Mouse (Mus musculus): Measurements from ENCODE around the gene Hoxd8.
A peak's percentile ranks its signal among the peaks of the same experiment; 100 is the strongest.

DNA sequence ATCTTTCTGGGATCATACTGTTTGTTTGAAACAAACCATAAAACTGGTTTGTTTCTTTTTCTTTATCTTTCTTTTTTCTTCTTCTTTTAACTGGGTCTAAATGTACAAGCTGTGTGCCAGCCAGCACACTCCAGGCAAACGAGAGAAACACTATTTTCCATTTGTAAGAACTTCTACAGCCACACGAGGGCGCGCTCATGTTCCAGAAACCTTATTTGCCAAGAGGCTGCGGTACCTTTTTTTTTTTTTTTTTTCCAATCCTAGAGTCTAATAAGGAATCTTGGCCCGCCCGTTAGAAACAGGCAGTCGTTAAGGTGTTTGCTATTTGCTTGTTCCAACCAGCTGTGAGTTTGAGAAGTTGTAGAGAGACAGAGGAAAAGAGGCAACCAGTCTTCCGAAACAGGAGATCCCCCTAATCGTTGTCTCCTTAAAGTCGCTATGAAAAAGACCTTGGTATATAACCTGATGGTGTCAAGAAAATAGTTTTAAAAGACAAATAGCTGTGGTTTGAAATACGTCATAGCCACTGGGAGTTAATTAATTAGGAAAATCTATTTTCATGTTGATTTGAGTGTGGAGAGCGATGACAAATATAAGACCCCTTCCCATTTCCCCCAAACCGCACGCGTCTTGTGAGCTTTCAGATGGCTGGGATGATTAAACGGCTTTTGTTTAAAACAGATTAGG, 18.0 kb upstream of the Hoxd8 start:
- TF ChIP-seq ZNF384 (IDR thresholded peaks at IDR 0.05; ENCODE audit: low read depth, low read length), result peak; percentile 98
- 0 out of 2 replicates have a peak, but pooled peaks have one; percentile 19 for TF ChIP-seq CHD2 (IDR thresholded peaks at IDR 0.05; ENCODE audit: low read depth, low read length)
- no peak for TF ChIP-seq HCFC1 (IDR thresholded peaks at IDR 0.05; ENCODE audit: borderline replicate concordance, insufficient read depth, low read length)
- TF ChIP-seq ZC3H11A (IDR thresholded peaks at IDR 0.05; ENCODE audit: borderline replicate concordance, low read depth, low read length), result no peak

Data from ES-E14 (cell line).